Mouse (Mus musculus) heart, embryonic 16.5 days (tissue): ENCODE measurements at regions not wholly inside any gene's neighbourhood (a gene's known extent, or its start where the extent isn't known, plus 50 kb on each side); places are given as distances from the start of the nearest gene placed in this dataset.

ENCODE experiments used
- ATAC-seq: fragments of 200-750 bp; cut with Nextera tagmentation; replicated peaks from 2 replicates; pipeline ENCODE4 v1.8.0; 2017; ENCODE audit warnings: moderate number of reproducible peaks; ENCODE audit not compliant: insufficient read depth, low FRiP score; ENCODE audit errors: extremely low read depth
- H3K27ac ChIP-seq: fragments of 300-500 bp; sonication (generic); 2 replicates; pipeline ENCODE4 v1.5.1; 2014; ENCODE audit warnings: mild to moderate bottlenecking, low read length, control low read depth, moderate library complexity
- H3K27me3 ChIP-seq: fragments of 300-500 bp; sonication (generic); 2 replicates; pipeline ENCODE4 v1.6.1; 2014; ENCODE audit warnings: low read length, mixed read lengths; ENCODE audit not compliant: control insufficient read depth, insufficient read depth
- H3K36me3 ChIP-seq: fragments of 300-500 bp; sonication (generic); 2 replicates; pipeline ENCODE4 v1.6.1; 2014; ENCODE audit not compliant: control insufficient read depth, insufficient read depth
- H3K4me1 ChIP-seq: fragments of 300-500 bp; sonication (generic); 2 replicates; pipeline ENCODE4 v1.6.1; 2014; ENCODE audit warnings: low read length, mixed read lengths; ENCODE audit not compliant: control insufficient read depth, insufficient read depth
- H3K4me2 ChIP-seq: fragments of 300-500 bp; sonication (generic); 2 replicates; pipeline ENCODE4 v1.6.1; 2014; ENCODE audit warnings: low read depth, mild to moderate bottlenecking, control low read depth, low read length
- H3K4me3 ChIP-seq: fragments of 300-500 bp; sonication (generic); 2 replicates; pipeline ENCODE4 v1.5.1; 2014; ENCODE audit warnings: mild to moderate bottlenecking, control low read depth, low read length
- H3K9ac ChIP-seq: fragments of 300-500 bp; sonication (generic); 2 replicates; pipeline ENCODE4 v1.6.1; 2014; ENCODE audit warnings: low read length, control low read depth
- H3K9me3 ChIP-seq: fragments of 300-500 bp; sonication (generic); replicated peaks from 2 replicates; pipeline ENCODE4 v1.6.1; 2016; ENCODE audit warnings: low read length; ENCODE audit not compliant: control insufficient read depth
- WGBS: fragments of 180-500 bp; shearing (Covaris S2); extraction: QIAGEN DNeasy Blood & Tissue Kit; methylation state at CpG from one replicate; pipeline ENCODE4 v1.1.7; 2014; 5-methylcytosine and 5-hydroxymethylcytosine counted together

DNA sequence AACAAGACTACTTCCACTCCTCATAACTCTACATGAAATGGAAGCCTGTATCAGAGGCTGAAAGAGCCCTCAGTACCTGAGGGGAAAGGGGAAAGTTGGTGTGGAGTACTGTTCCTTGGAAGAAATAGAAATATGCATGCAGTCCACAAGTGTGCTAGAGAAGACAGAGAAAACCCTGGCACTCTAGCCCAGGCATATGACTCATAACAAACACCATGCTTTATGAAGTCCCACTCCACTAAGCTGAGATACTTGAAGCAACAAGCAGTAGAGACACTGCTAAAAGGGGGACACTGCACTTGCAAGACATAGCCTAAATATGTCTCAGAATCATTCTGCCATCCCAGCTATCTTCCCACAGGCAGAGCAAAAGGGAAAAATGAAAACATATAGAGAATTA, 183.2 kb upstream of the Nt5c1b start:
- Histone ChIP-seq H3K9me3 (no peaks in the 10 kb centered on the region), H3K27ac (no peak overlapping the region), H3K4me1 (no peaks in the 10 kb centered on the region), H3K9ac (no peak overlapping the region), H3K4me2 (no peak overlapping the region), H3K27me3 (no peaks in the 10 kb centered on the region), H3K4me3 (no peak overlapping the region), H3K36me3 (no peaks in the 10 kb centered on the region)
- no peak for ATAC-seq

DNA sequence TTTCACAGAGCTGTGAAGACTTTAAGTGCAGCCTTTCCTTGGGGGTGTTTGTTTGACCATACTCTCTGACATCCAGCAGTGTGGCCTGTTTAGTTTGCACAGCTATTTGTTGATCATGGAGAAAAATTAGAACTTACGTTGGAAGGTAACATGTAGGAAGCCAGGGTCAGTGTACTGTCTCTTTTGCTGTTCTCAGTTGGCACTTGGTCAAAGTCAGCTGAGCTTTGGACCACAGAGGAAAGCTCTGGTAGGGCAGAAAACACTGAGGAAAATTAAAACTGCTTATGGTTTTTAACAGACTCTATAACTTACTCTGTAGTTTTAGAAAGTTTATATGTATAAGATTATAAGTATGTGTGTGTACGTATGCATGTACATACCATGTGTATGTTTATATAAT, 180.0 kb upstream of the Nt5c1b start:
- Histone ChIP-seq H3K36me3 (no peaks in the 10 kb centered on the region), H3K4me2 (no peak overlapping the region), H3K9me3 (no peaks in the 10 kb centered on the region), H3K4me3 (no peak overlapping the region), H3K4me1 (no peaks in the 10 kb centered on the region), H3K9ac (no peak overlapping the region), H3K27me3 (no peaks in the 10 kb centered on the region), H3K27ac (no peak overlapping the region)
- no peak for ATAC-seq
- 82% methylated on average over 2 of the region's 2 CpGs for WGBS

DNA sequence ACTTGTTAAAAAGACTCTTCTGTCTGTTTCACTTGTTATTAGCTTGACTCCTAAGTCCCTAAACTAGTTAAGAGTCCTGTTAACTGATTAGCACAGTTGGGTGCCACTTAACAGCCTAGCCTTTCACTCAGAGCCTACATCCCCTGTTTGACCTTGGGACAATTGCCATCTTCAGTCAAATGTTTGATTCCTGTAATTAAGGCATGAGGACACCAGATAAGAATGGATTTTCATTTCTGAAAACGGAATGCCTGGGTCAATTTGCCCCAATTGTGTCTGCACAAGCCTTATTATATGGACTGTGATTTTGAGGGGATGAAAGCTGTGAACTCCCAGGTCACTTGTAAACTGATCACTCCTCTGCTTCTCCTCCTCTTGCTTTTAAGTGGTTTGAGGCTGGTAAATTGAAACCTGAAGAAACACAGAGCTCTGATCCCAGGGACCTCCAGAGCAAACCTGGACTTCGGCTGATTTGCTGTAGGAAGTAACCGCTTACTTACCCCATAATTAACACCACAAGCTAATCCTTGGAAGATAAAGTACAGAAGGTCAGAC, 171.8 kb upstream of the Nt5c1b start:
- WGBS: 27% methylated on average over 3 of the region's 3 CpGs
- ATAC-seq: no peak
- no peaks in the 10 kb centered on the region for H3K36me3 ChIP-seq
- H3K27ac ChIP-seq: no peak overlapping the region
- no peak overlapping the region for H3K4me2 ChIP-seq
- no peak overlapping the region for H3K4me3 ChIP-seq
- H3K27me3 ChIP-seq: no peaks in the 10 kb centered on the region
- H3K9ac ChIP-seq: no peak overlapping the region
- H3K4me1 ChIP-seq: peaks cover 2% of the 10 kb centered on the region; the same call in 1 of the 2 replicates
- H3K9me3 ChIP-seq: no peaks in the 10 kb centered on the region

- no peak overlapping the region for H3K4me2 ChIP-seq
- WGBS: 47% methylated on average over 1 of the region's 1 CpGs
- no peaks in the 10 kb centered on the region for H3K36me3 ChIP-seq
Observed at GRCm38 (mm10) chr12:10209841-10210240, 159.9 kb upstream of the Nt5c1b start.

GRCm38 (mm10) chr12:10222821-10223220, 147.0 kb upstream of the Nt5c1b start:
- Histone ChIP-seq H3K4me2 (no peak overlapping the region), H3K36me3 (no peaks in the 10 kb centered on the region), H3K4me3 (no peak overlapping the region), H3K27me3 (no peaks in the 10 kb centered on the region), H3K27ac (no peak overlapping the region), H3K9me3 (no peaks in the 10 kb centered on the region), H3K9ac (no peak overlapping the region), H3K4me1 (no peaks in the 10 kb centered on the region)
- WGBS: 18% methylated on average over 4 of the region's 4 CpGs
- no peak for ATAC-seq

More at GRCm38 (mm10) chr12:10209841-10210240, 159.9 kb upstream of the Nt5c1b start:
- ATAC-seq: no peak
- H3K4me1 ChIP-seq: no peaks in the 10 kb centered on the region
- H3K9ac ChIP-seq: no peak overlapping the region
- no peak overlapping the region for H3K4me3 ChIP-seq
- no peaks in the 10 kb centered on the region for H3K9me3 ChIP-seq
- H3K27ac ChIP-seq: no peak overlapping the region
- no peaks in the 10 kb centered on the region for H3K27me3 ChIP-seq

GRCm38 (mm10) chr12:10223832-10224231, 145.9 kb upstream of the Nt5c1b start:
- ATAC-seq: no peak
- no peak overlapping the region for H3K9ac ChIP-seq
- no peaks in the 10 kb centered on the region for H3K36me3 ChIP-seq
- no peak overlapping the region for H3K4me3 ChIP-seq
- no peaks in the 10 kb centered on the region for H3K27me3 ChIP-seq
- no peak overlapping the region for H3K4me2 ChIP-seq
- no peaks in the 10 kb centered on the region for H3K9me3 ChIP-seq
- H3K4me1 ChIP-seq: no peaks in the 10 kb centered on the region
- no peak overlapping the region for H3K27ac ChIP-seq
- WGBS: 29% methylated on average over 4 of the region's 4 CpGs

GRCm38 (mm10) chr12:10231144-10231543, 138.6 kb upstream of the Nt5c1b start:
- no peak overlapping the region for H3K27ac ChIP-seq

GRCm38 (mm10) chr12:10231683-10232082, 138.1 kb upstream of the Nt5c1b start:
- WGBS: 30% methylated on average over 4 of the region's 4 CpGs
- Histone ChIP-seq H3K27me3 (no peaks in the 10 kb centered on the region), H3K9me3 (no peaks in the 10 kb centered on the region), H3K4me3 (no peak overlapping the region), H3K27ac (no peak overlapping the region), H3K36me3 (no peaks in the 10 kb centered on the region), H3K4me1 (no peaks in the 10 kb centered on the region), H3K9ac (no peak overlapping the region), H3K4me2 (no peak overlapping the region)
- no peak; the same call in 1 of the 2 replicates for ATAC-seq

More at GRCm38 (mm10) chr12:10231144-10231543, 138.6 kb upstream of the Nt5c1b start:
- no peaks in the 10 kb centered on the region for H3K4me1 ChIP-seq
- ATAC-seq: peak; percentile 45; the same call in 1 of the 2 replicates
- H3K4me3 ChIP-seq: no peak overlapping the region
- H3K9me3 ChIP-seq: no peaks in the 10 kb centered on the region
- no peak overlapping the region for H3K9ac ChIP-seq
- WGBS: 24% methylated on average over 4 of the region's 4 CpGs
- H3K27me3 ChIP-seq: no peaks in the 10 kb centered on the region
- no peak overlapping the region for H3K4me2 ChIP-seq
- no peaks in the 10 kb centered on the region for H3K36me3 ChIP-seq

DNA sequence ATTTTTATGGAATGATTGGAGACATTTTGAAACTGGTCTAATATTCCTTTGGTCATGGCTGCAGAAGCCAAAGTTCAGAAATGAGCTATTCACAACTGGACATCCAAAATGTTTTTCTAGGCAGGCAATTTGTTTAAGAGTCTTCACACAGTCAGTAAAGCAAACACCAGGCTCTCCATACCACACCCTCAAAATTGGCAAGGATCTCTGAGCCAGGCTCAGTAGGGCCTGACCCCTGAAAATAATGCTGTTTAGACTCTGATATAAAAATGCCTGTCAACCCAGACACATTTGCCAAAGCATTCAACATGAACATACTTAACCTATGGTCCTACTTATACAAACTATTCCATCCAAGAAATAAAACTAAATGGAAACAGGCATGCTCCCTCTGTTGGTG, 121.7 kb upstream of the Nt5c1b start:
- Histone ChIP-seq H3K4me3 (no peak overlapping the region), H3K27ac (no peak overlapping the region), H3K4me1 (no peaks in the 10 kb centered on the region), H3K9me3 (no peaks in the 10 kb centered on the region), H3K4me2 (no peak overlapping the region), H3K27me3 (no peaks in the 10 kb centered on the region), H3K9ac (no peak overlapping the region), H3K36me3 (no peaks in the 10 kb centered on the region)
- no peak for ATAC-seq
